Mouse (Mus musculus) gastrocnemius, postnatal 4 days (tissue): Measurements from ENCODE around the gene Frem1. TPM values are rescaled to one million over a fixed set of nuclear protein-coding genes. Genes with fewer than 3 reads are reported as not detected.

ENCODE experiments used
- total RNA-seq, 2 experiments: library from RNA; stranded (reverse); gene quantifications; 2 replicates each; pipeline ENCODE4 v1.2.3; 2021

Gene Frem1
- total RNA-seq, 2 experiments from 2014 or later = 7.2 to 9.4 TPM

Other genes starting within 250 kb of the Frem1 start
- gene Zdhhc21, start 192.4 kb downstream of the Frem1 start, total RNA-seq = 10 to 100 TPM; 14.4 to 14.6 TPM
- under 1 TPM; 0.16 to 0.32 TPM for gene Cer1, start 167.2 kb downstream of the Frem1 start, total RNA-seq